Mouse (Mus musculus): ENCODE measurements around the gene Spred1. TPM values are rescaled to one million over a fixed set of nuclear protein-coding genes. Genes with fewer than 3 reads are reported as not detected.

Spred1 gene
- 19.1 and 19.9 TPM in 2 replicates for polyA plus RNA-seq (2012; rRNA removed)

GRCm38 (mm10) chr2:117121212-117121983 is at the start of gene Spred1:
Gene Spred1, plus strand, starts transcription at chr2:117121374.

Other genes starting within 250 kb of the Spred1 start
- gene Tmco5, start 242.7 kb upstream of the Spred1 start, polyA plus RNA-seq (2012; rRNA removed) = 0.16 and 0.30 TPM in 2 replicates
- gene Fam98b, start 128.4 kb downstream of the Spred1 start, polyA plus RNA-seq (2012; rRNA removed) = 38.7 and 39.1 TPM in 2 replicates
- 7.8 and 9.8 TPM in 2 replicates for gene Rasgrp1, start 221.6 kb downstream of the Spred1 start, polyA plus RNA-seq (2012; rRNA removed)

All from central nervous system, embryonic 18 days (tissue).